Mouse (Mus musculus): ENCODE measurements around the gene Hspb7. TPM values are rescaled to one million over a fixed set of nuclear protein-coding genes. Genes with fewer than 3 reads are reported as not detected.

The Hspb7 gene
- polyA plus RNA-seq, 1 experiment = 0.30 TPM

DNA sequence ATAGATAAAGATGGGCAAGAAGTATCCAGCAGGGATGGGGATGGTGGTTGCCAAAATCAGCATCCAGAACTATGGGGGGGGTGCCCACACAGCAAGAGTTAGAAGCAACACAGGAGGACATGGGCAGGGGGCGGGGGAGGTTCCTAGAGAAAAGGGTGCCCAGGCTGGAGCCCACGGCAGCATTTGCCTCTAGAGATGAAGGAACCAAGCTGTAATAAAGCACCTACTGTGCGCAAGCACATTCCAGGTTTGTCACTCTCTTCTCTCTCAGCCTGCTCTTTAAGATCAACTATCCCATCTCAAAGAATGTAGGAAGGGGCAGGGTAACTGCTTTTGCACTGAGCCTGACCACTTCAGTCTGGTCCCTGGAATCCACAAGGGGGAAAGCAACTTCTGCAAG, 12.0 kb upstream of the Hspb7 start:
- Histone ChIP-seq H3K79me3 (ENCODE audit: low read depth) (no peaks in the 10 kb centered on the region), H3K4me3 (ENCODE audit: insufficient read depth, poor library complexity, severe bottlenecking) (no peak overlapping the region), H3K36me3 (ENCODE audit: control insufficient read depth, insufficient read depth) (no peaks in the 10 kb centered on the region), H3K27me3 (ENCODE audit: control insufficient read depth, insufficient read depth, insufficient read length) (no peaks in the 10 kb centered on the region), H3ac (ENCODE audit: control insufficient read depth, insufficient read length, low read depth) (no peak overlapping the region), H3K79me2 (ENCODE audit: control insufficient read depth, insufficient read depth) (no peaks in the 10 kb centered on the region)
- no peak for TF ChIP-seq MAX (IDR thresholded peaks at IDR 0.05)
- TF ChIP-seq USF1 (IDR thresholded peaks at IDR 0.05; ENCODE audit: low read depth) = no peak
- no peak for TF ChIP-seq MYOG (IDR thresholded peaks at IDR 0.05; ENCODE audit: control insufficient read depth, extremely low read depth, insufficient read length)
- no peak for TF ChIP-seq FOSL1 (IDR thresholded peaks at IDR 0.05; ENCODE audit: insufficient read depth, low read length, poor library complexity, severe bottlenecking)
- no peak for TF ChIP-seq CTCF (IDR thresholded peaks at IDR 0.05; ENCODE audit: control insufficient read depth, insufficient read depth, insufficient read length)
- no peak for TF ChIP-seq CEBPB (IDR thresholded peaks at IDR 0.05; ENCODE audit: low read depth)
- no peak for TF ChIP-seq MYOD1 (IDR thresholded peaks at IDR 0.05; ENCODE audit: control insufficient read depth, insufficient read length, low read depth)

DNA sequence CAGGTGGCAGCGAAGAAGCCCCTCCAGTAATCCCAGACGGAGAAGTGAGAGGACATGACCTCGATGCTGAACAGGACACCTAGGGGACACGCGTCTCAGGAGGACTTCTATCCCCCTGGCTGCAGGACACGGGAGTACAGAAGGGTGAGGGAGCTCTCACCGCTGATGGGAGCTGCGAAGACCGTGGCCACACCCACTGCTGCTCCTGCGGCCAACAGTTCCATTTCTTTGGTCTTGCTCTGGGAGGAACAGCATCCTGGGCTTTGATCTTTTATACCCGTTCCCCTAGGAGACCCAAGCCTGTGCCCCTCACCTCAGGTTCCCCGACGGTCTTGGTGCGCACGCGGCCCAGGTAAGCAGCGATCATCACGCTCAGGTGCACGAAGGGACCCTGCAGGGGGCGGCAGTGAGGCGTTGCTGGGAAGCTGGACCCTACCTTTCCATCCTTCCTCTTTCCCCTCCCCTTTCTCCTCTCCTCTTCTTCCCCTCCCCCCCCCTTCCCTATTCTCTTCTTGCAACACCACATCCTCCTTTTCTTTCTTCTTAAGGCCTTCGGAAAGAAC, 9.1 kb upstream of the Hspb7 start:
- Histone ChIP-seq H3ac (ENCODE audit: control insufficient read depth, insufficient read length, low read depth) (no peak overlapping the region), H3K79me3 (ENCODE audit: low read depth) (no peaks in the 10 kb centered on the region), H3K79me2 (ENCODE audit: control insufficient read depth, insufficient read depth) (no peaks in the 10 kb centered on the region), H3K27me3 (ENCODE audit: control insufficient read depth, insufficient read depth, insufficient read length) (no peaks in the 10 kb centered on the region), H3K4me3 (ENCODE audit: insufficient read depth, poor library complexity, severe bottlenecking) (no peak overlapping the region), H3K36me3 (ENCODE audit: control insufficient read depth, insufficient read depth) (no peaks in the 10 kb centered on the region)
- no peak for TF ChIP-seq CEBPB (IDR thresholded peaks at IDR 0.05; ENCODE audit: low read depth)
- no peak for TF ChIP-seq FOSL1 (IDR thresholded peaks at IDR 0.05; ENCODE audit: insufficient read depth, low read length, poor library complexity, severe bottlenecking)
- TF ChIP-seq MYOG (IDR thresholded peaks at IDR 0.05; ENCODE audit: control insufficient read depth, extremely low read depth, insufficient read length) = no peak
- TF ChIP-seq MYOD1 (IDR thresholded peaks at IDR 0.05; ENCODE audit: control insufficient read depth, insufficient read length, low read depth) = no peak
- TF ChIP-seq MAX (IDR thresholded peaks at IDR 0.05) = no peak
- TF ChIP-seq CTCF (IDR thresholded peaks at IDR 0.05; ENCODE audit: control insufficient read depth, insufficient read depth, insufficient read length) = no peak

DNA sequence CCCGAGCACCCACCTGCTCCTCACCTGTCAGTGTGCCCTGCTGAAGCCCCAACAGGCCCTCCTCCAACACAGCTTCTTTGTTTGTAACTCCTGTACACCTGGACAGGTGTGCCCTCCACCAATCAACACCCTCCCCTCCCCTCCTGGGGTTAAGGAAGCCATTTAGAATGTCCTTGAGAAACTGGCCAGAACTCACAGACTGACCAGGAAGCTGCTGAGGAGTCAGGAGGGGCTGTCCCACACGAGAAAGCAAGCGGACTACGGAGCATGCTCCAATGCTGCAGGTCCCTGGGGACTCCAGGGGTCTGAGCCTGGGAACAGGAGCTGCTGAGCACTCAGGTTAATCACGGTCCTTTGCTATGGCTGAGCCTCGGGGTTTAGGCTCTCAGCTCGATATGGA, 4.7 kb upstream of the Hspb7 start, which contains the start of gene Clcnkb:
Gene Clcnkb (minus strand): TSS at position 91 of the 400 bp plus-strand sequence.
- no peak for TF ChIP-seq USF1 (IDR thresholded peaks at IDR 0.05; ENCODE audit: low read depth)
- no peak for TF ChIP-seq CEBPB (IDR thresholded peaks at IDR 0.05; ENCODE audit: low read depth)
- TF ChIP-seq MYOG (IDR thresholded peaks at IDR 0.05; ENCODE audit: control insufficient read depth, extremely low read depth, insufficient read length) = no peak
- TF ChIP-seq FOSL1 (IDR thresholded peaks at IDR 0.05; ENCODE audit: insufficient read depth, low read length, poor library complexity, severe bottlenecking) = no peak
- no peak for TF ChIP-seq MYOD1 (IDR thresholded peaks at IDR 0.05; ENCODE audit: control insufficient read depth, insufficient read length, low read depth)
- Histone ChIP-seq H3K79me3 (ENCODE audit: low read depth) (no peaks in the 10 kb centered on the region), H3K27me3 (ENCODE audit: control insufficient read depth, insufficient read depth, insufficient read length) (no peaks in the 10 kb centered on the region), H3K79me2 (ENCODE audit: control insufficient read depth, insufficient read depth) (no peaks in the 10 kb centered on the region), H3K36me3 (ENCODE audit: control insufficient read depth, insufficient read depth) (no peaks in the 10 kb centered on the region), H3ac (ENCODE audit: control insufficient read depth, insufficient read length, low read depth) (no peak within 1 kb of the TSS), H3K4me3 (ENCODE audit: insufficient read depth, poor library complexity, severe bottlenecking) (no peak within 1 kb of the TSS)

DNA sequence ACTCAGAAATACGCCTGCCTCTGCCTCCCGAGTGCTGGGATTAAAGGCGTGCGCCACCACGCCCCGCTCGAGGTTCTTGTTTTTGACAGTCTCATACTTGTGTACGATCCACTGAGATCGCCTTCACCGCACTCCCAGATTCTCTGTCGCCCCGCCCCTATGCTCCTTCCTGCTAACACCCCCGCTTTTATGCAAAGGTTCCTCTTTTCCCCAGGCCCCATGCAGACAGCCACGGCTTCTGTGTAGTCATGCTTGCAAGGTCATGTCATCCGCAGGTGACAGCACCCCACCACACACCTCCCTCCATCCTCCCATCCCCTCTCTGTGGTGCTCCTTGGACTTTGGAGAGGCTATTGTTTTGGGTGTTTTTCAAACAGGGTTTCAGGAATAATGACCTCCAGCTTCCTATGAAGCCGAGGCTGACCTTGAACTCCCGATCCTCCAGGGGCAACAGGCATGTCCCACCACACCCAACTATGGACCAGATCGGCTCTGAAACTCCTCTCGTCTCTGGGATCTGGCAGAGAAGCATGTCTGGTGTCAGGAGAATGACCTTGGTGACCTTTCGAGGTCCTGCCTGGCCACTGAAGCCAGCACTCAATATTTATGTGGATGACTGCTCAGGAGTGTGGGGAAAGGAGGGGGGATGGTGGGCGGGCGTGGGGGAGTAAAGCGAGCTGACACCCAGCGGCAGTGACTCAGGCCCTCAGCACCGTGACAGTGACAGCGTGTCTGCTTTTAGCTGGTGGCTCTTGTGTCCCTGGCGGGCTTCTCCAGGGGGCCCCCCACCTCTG, 984 bp upstream of the Hspb7 start:
- Histone ChIP-seq H3K4me3 (ENCODE audit: insufficient read depth, poor library complexity, severe bottlenecking) (no peak overlapping the region), H3K27me3 (ENCODE audit: control insufficient read depth, insufficient read depth, insufficient read length) (no peaks in the 10 kb centered on the region), H3K79me2 (ENCODE audit: control insufficient read depth, insufficient read depth) (no peaks in the 10 kb centered on the region), H3K36me3 (ENCODE audit: control insufficient read depth, insufficient read depth) (no peaks in the 10 kb centered on the region), H3ac (ENCODE audit: control insufficient read depth, insufficient read length, low read depth) (no peak overlapping the region), H3K79me3 (ENCODE audit: low read depth) (no peaks in the 10 kb centered on the region)
- TF ChIP-seq MYOD1 (IDR thresholded peaks at IDR 0.05; ENCODE audit: control insufficient read depth, insufficient read length, low read depth) = no peak
- TF ChIP-seq FOSL1 (IDR thresholded peaks at IDR 0.05; ENCODE audit: insufficient read depth, low read length, poor library complexity, severe bottlenecking) = no peak
- TF ChIP-seq USF1 (IDR thresholded peaks at IDR 0.05; ENCODE audit: low read depth) = no peak
- TF ChIP-seq MYOG (IDR thresholded peaks at IDR 0.05; ENCODE audit: control insufficient read depth, extremely low read depth, insufficient read length) = no peak
- TF ChIP-seq CTCF (IDR thresholded peaks at IDR 0.05; ENCODE audit: control insufficient read depth, insufficient read depth, insufficient read length) = no peak
- TF ChIP-seq MAX (IDR thresholded peaks at IDR 0.05) = no peak
- no peak for TF ChIP-seq CEBPB (IDR thresholded peaks at IDR 0.05; ENCODE audit: low read depth)

DNA sequence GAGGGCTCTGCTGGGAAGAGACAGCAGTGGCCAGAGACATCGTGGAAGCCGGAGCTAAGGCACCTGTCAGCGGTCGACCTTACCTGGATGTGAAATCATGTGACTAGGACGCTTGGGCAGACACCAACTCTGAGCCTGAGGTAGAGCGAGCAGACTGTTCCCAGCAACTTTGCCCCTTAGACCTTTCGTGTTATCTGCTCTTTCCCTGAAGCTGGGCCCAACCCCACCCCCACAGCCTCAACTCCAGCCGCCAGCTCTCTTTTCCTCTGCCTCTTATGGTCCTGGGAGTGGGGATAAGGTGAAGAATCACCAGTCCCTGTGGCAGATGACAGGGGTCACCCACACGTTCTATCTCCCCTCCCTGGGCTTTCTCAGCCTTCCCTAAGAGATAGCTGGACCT, 307 bp downstream of the Hspb7 start:
- Histone ChIP-seq H3ac (ENCODE audit: control insufficient read depth, insufficient read length, low read depth) (no peak overlapping the region), H3K27me3 (ENCODE audit: control insufficient read depth, insufficient read depth, insufficient read length) (no peaks in the 10 kb centered on the region), H3K79me3 (ENCODE audit: low read depth) (no peaks in the 10 kb centered on the region), H3K36me3 (ENCODE audit: control insufficient read depth, insufficient read depth) (no peaks in the 10 kb centered on the region), H3K4me3 (ENCODE audit: insufficient read depth, poor library complexity, severe bottlenecking) (no peak overlapping the region), H3K79me2 (ENCODE audit: control insufficient read depth, insufficient read depth) (no peaks in the 10 kb centered on the region)
- TF ChIP-seq FOSL1 (IDR thresholded peaks at IDR 0.05; ENCODE audit: insufficient read depth, low read length, poor library complexity, severe bottlenecking) = no peak

DNA sequence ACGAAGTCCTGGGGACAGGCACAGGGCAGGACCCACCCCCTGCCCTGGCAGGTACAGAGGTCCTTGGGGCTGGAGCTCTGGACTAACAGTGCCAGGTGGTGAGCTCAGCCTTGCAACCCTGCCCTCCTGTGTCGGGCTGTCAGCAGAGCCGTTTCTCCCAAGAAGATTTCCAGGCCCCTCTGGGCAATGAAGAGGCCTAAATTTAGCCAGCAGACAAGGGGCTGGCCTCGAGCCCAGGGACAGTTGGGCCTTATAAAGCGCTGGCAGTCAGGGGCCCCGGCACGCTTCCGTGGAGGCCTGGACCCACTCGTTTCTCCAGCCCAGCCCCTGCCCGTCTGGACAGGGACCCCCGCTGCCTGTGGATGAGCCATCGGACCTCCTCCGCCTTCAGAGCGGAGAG, 844 bp downstream of the Hspb7 start:
- Histone ChIP-seq H3ac (ENCODE audit: control insufficient read depth, insufficient read length, low read depth) (no peak overlapping the region), H3K79me2 (ENCODE audit: control insufficient read depth, insufficient read depth) (no peaks in the 10 kb centered on the region), H3K36me3 (ENCODE audit: control insufficient read depth, insufficient read depth) (no peaks in the 10 kb centered on the region), H3K27me3 (ENCODE audit: control insufficient read depth, insufficient read depth, insufficient read length) (no peaks in the 10 kb centered on the region), H3K79me3 (ENCODE audit: low read depth) (no peaks in the 10 kb centered on the region), H3K4me3 (ENCODE audit: insufficient read depth, poor library complexity, severe bottlenecking) (no peak overlapping the region)
- no peak for TF ChIP-seq CTCF (IDR thresholded peaks at IDR 0.05; ENCODE audit: control insufficient read depth, insufficient read depth, insufficient read length)
- TF ChIP-seq MYOD1 (IDR thresholded peaks at IDR 0.05; ENCODE audit: control insufficient read depth, insufficient read length, low read depth) = no peak
- TF ChIP-seq USF1 (IDR thresholded peaks at IDR 0.05; ENCODE audit: low read depth) = no peak
- no peak for TF ChIP-seq FOSL1 (IDR thresholded peaks at IDR 0.05; ENCODE audit: insufficient read depth, low read length, poor library complexity, severe bottlenecking)
- TF ChIP-seq MAX (IDR thresholded peaks at IDR 0.05) = no peak
- TF ChIP-seq MYOG (IDR thresholded peaks at IDR 0.05; ENCODE audit: control insufficient read depth, extremely low read depth, insufficient read length) = no peak
- TF ChIP-seq CEBPB (IDR thresholded peaks at IDR 0.05; ENCODE audit: low read depth) = no peak

Data from C2C12 (cell line).